Mouse (Mus musculus): ENCODE data around the gene Arpc1b. TPM values are rescaled to one million over a fixed set of nuclear protein-coding genes. Genes with fewer than 3 reads are reported as not detected.

Arpc1b gene
- polyA plus RNA-seq, 1 experiment from 2014 or later = 101 TPM

- ATAC-seq (ENCODE audit: insufficient number of reproducible peaks, low FRiP score, low TSS enrichment, low read depth) = no peak
- Histone ChIP-seq H3K4me3 (ENCODE audit: low read depth, low read length) (no peak overlapping the region), H3K4me1 (ENCODE audit: control insufficient read depth, insufficient read depth, low read length) (no peaks in the 10 kb centered on the region), H3K4me2 (ENCODE audit: low read depth, severe bottlenecking) (no peak overlapping the region), H3K27me3 (ENCODE audit: control insufficient read depth, insufficient read depth, low read length) (no peaks in the 10 kb centered on the region), H3K9me3 (ENCODE audit: control insufficient read depth, low read length) (no peaks in the 10 kb centered on the region), H3K36me3 (ENCODE audit: control insufficient read depth, insufficient read depth, low read length) (peaks cover 34% of the 10 kb centered on the region), H3K9ac (ENCODE audit: low read length) (no peak overlapping the region), H3K27ac (replicated peaks; ENCODE audit: low read depth, low read length) (no peak overlapping the region)
- 89% methylated on average over 4 of the region's 4 CpGs for WGBS
- no peak for DNase-seq (ENCODE audit: low spot score)
These were observed 11.3 kb upstream of the Arpc1b start for GRCm38 (mm10) chr5:145102706-145103105.

GRCm38 (mm10) chr5:145104328-145104727 is 9.7 kb upstream of the Arpc1b start:
- no peak for DNase-seq (ENCODE audit: low spot score)
- H3K4me2 ChIP-seq (ENCODE audit: low read depth, severe bottlenecking) = no peak overlapping the region
- no peak for ATAC-seq (ENCODE audit: insufficient number of reproducible peaks, low FRiP score, low TSS enrichment, low read depth)
- H3K4me3 ChIP-seq (ENCODE audit: low read depth, low read length) = no peak overlapping the region
- no peak overlapping the region for H3K27ac ChIP-seq (replicated peaks; ENCODE audit: low read depth, low read length)
- H3K4me1 ChIP-seq (ENCODE audit: control insufficient read depth, insufficient read depth, low read length) = no peaks in the 10 kb centered on the region
- no peaks in the 10 kb centered on the region for H3K27me3 ChIP-seq (ENCODE audit: control insufficient read depth, insufficient read depth, low read length)
- H3K36me3 ChIP-seq (ENCODE audit: control insufficient read depth, insufficient read depth, low read length) = peaks cover 35% of the 10 kb centered on the region
- H3K9me3 ChIP-seq (ENCODE audit: control insufficient read depth, low read length) = no peaks in the 10 kb centered on the region
- 95% methylated on average over 9 of the region's 9 CpGs for WGBS
- H3K9ac ChIP-seq (ENCODE audit: low read length) = no peak overlapping the region

- no peak overlapping the region for H3K9ac ChIP-seq (ENCODE audit: low read length)
- no peak for ATAC-seq (ENCODE audit: insufficient number of reproducible peaks, low FRiP score, low TSS enrichment, low read depth)
- H3K36me3 ChIP-seq (ENCODE audit: control insufficient read depth, insufficient read depth, low read length) = peaks cover 28% of the 10 kb centered on the region
- H3K27ac ChIP-seq (replicated peaks; ENCODE audit: low read depth, low read length) = no peak overlapping the region
- H3K4me1 ChIP-seq (ENCODE audit: control insufficient read depth, insufficient read depth, low read length) = no peaks in the 10 kb centered on the region
- H3K27me3 ChIP-seq (ENCODE audit: control insufficient read depth, insufficient read depth, low read length) = no peaks in the 10 kb centered on the region
- H3K9me3 ChIP-seq (ENCODE audit: control insufficient read depth, low read length) = no peaks in the 10 kb centered on the region
- WGBS = 91% methylated on average over 9 of the region's 9 CpGs
- H3K4me3 ChIP-seq (ENCODE audit: low read depth, low read length) = no peak overlapping the region
- no peak for DNase-seq (ENCODE audit: low spot score)
- H3K4me2 ChIP-seq (ENCODE audit: low read depth, severe bottlenecking) = no peak overlapping the region
These were observed 8.2 kb upstream of the Arpc1b start for GRCm38 (mm10) chr5:145105694-145106275.

- Histone ChIP-seq H3K36me3 (ENCODE audit: control insufficient read depth, insufficient read depth, low read length) (peaks cover 11% of the 10 kb centered on the region), H3K27ac (replicated peaks; ENCODE audit: low read depth, low read length) (no peak overlapping the region), H3K4me3 (ENCODE audit: low read depth, low read length) (no peak overlapping the region), H3K27me3 (ENCODE audit: control insufficient read depth, insufficient read depth, low read length) (no peaks in the 10 kb centered on the region), H3K4me2 (ENCODE audit: low read depth, severe bottlenecking) (no peak overlapping the region), H3K9ac (ENCODE audit: low read length) (no peak overlapping the region), H3K9me3 (ENCODE audit: control insufficient read depth, low read length) (no peaks in the 10 kb centered on the region), H3K4me1 (ENCODE audit: control insufficient read depth, insufficient read depth, low read length) (peaks cover 3% of the 10 kb centered on the region; the same call in 1 of the 2 replicates)
- DNase-seq (ENCODE audit: low spot score) (no peak), ATAC-seq (ENCODE audit: insufficient number of reproducible peaks, low FRiP score, low TSS enrichment, low read depth) (no peak)
- 86% methylated on average over 6 of the region's 6 CpGs for WGBS
These were observed 3.6 kb upstream of the Arpc1b start for GRCm38 (mm10) chr5:145110401-145110800.

- no peak overlapping the region for H3K4me2 ChIP-seq (ENCODE audit: low read depth, severe bottlenecking)
- H3K4me3 ChIP-seq (ENCODE audit: low read depth, low read length) = no peak overlapping the region
- no peak overlapping the region for H3K27ac ChIP-seq (replicated peaks; ENCODE audit: low read depth, low read length)
- H3K4me1 ChIP-seq (ENCODE audit: control insufficient read depth, insufficient read depth, low read length) = peaks cover 3% of the 10 kb centered on the region; the same call in 1 of the 2 replicates
- DNase-seq (ENCODE audit: low spot score) (no peak), ATAC-seq (ENCODE audit: insufficient number of reproducible peaks, low FRiP score, low TSS enrichment, low read depth) (no peak)
- no peaks in the 10 kb centered on the region for H3K27me3 ChIP-seq (ENCODE audit: control insufficient read depth, insufficient read depth, low read length)
- H3K9me3 ChIP-seq (ENCODE audit: control insufficient read depth, low read length) = no peaks in the 10 kb centered on the region
- H3K9ac ChIP-seq (ENCODE audit: low read length) = no peak overlapping the region
- H3K36me3 ChIP-seq (ENCODE audit: control insufficient read depth, insufficient read depth, low read length) = peaks cover 11% of the 10 kb centered on the region
- WGBS = 81% methylated on average over 8 of the region's 8 CpGs
These were observed 1.4 kb upstream of the Arpc1b start for GRCm38 (mm10) chr5:145112566-145112965.

- 41% methylated on average over 2 of the region's 2 CpGs for WGBS
These were observed 599 bp upstream of the Arpc1b start for GRCm38 (mm10) chr5:145113416-145113815.

GRCm38 (mm10) chr5:145114606-145115473 is 825 bp downstream of the Arpc1b start:
- Histone ChIP-seq H3K36me3 (ENCODE audit: control insufficient read depth, insufficient read depth, low read length) (0 out of 2 replicates have a peak, but pooled peaks cover 3% of the 10 kb centered on the region), H3K4me2 (ENCODE audit: low read depth, severe bottlenecking) (peak overlapping the region; percentile 74), H3K9me3 (ENCODE audit: control insufficient read depth, low read length) (no peaks in the 10 kb centered on the region), H3K9ac (ENCODE audit: low read length) (peak overlapping the region; percentile 42), H3K27ac (replicated peaks; ENCODE audit: low read depth, low read length) (no peak overlapping the region), H3K4me3 (ENCODE audit: low read depth, low read length) (peak overlapping the region; percentile 64), H3K27me3 (ENCODE audit: control insufficient read depth, insufficient read depth, low read length) (no peaks in the 10 kb centered on the region), H3K4me1 (ENCODE audit: control insufficient read depth, insufficient read depth, low read length) (peaks cover 3% of the 10 kb centered on the region; the same call in 1 of the 2 replicates)
- 0 out of 2 replicates have a peak, but pooled peaks have one; percentile 10 for ATAC-seq (ENCODE audit: insufficient number of reproducible peaks, low FRiP score, low TSS enrichment, low read depth)
- DNase-seq (ENCODE audit: low spot score) = peak; percentile 53
- 17% methylated on average over 40 of the region's 40 CpGs for WGBS

More at GRCm38 (mm10) chr5:145113416-145113815, 599 bp upstream of the Arpc1b start:
- peaks cover 9% of the 10 kb centered on the region; the same call in 1 of the 2 replicates for H3K36me3 ChIP-seq (ENCODE audit: control insufficient read depth, insufficient read depth, low read length)
- H3K4me2 ChIP-seq (ENCODE audit: low read depth, severe bottlenecking) = peak overlapping the region; percentile 74
- no peaks in the 10 kb centered on the region for H3K9me3 ChIP-seq (ENCODE audit: control insufficient read depth, low read length)
- ATAC-seq (ENCODE audit: insufficient number of reproducible peaks, low FRiP score, low TSS enrichment, low read depth) = peak; percentile 8; the same call in 1 of the 2 replicates
- no peak overlapping the region for H3K27ac ChIP-seq (replicated peaks; ENCODE audit: low read depth, low read length)
- peak overlapping the region; percentile 64; the same call in 1 of the 2 replicates for H3K4me3 ChIP-seq (ENCODE audit: low read depth, low read length)
- peaks cover 3% of the 10 kb centered on the region; the same call in 1 of the 2 replicates for H3K4me1 ChIP-seq (ENCODE audit: control insufficient read depth, insufficient read depth, low read length)
- DNase-seq (ENCODE audit: low spot score) = no peak
- no peak overlapping the region for H3K9ac ChIP-seq (ENCODE audit: low read length)
- no peaks in the 10 kb centered on the region for H3K27me3 ChIP-seq (ENCODE audit: control insufficient read depth, insufficient read depth, low read length)

GRCm38 (mm10) chr5:145115736-145116135 is 1.7 kb downstream of the Arpc1b start:
- no peaks in the 10 kb centered on the region for H3K27me3 ChIP-seq (ENCODE audit: control insufficient read depth, insufficient read depth, low read length)
- WGBS = 90% methylated on average over 5 of the region's 5 CpGs
- H3K9ac ChIP-seq (ENCODE audit: low read length) = no peak overlapping the region
- H3K9me3 ChIP-seq (ENCODE audit: control insufficient read depth, low read length) = no peaks in the 10 kb centered on the region
- peaks cover 6% of the 10 kb centered on the region; the same call in 1 of the 2 replicates for H3K4me1 ChIP-seq (ENCODE audit: control insufficient read depth, insufficient read depth, low read length)
- H3K27ac ChIP-seq (replicated peaks; ENCODE audit: low read depth, low read length) = no peak overlapping the region
- ATAC-seq (ENCODE audit: insufficient number of reproducible peaks, low FRiP score, low TSS enrichment, low read depth) = no peak
- H3K36me3 ChIP-seq (ENCODE audit: control insufficient read depth, insufficient read depth, low read length) = no peaks in the 10 kb centered on the region
- DNase-seq (ENCODE audit: low spot score) = no peak
- H3K4me2 ChIP-seq (ENCODE audit: low read depth, severe bottlenecking) = no peak overlapping the region
- H3K4me3 ChIP-seq (ENCODE audit: low read depth, low read length) = no peak overlapping the region
